Mouse (Mus musculus): Measurements from ENCODE around the gene C77080.
"Not testable (repeated sequence)": the region's sequence is repeated elsewhere in the genome, so short reads cannot be mapped to it uniquely, and the experiment has no call there.

DNA sequence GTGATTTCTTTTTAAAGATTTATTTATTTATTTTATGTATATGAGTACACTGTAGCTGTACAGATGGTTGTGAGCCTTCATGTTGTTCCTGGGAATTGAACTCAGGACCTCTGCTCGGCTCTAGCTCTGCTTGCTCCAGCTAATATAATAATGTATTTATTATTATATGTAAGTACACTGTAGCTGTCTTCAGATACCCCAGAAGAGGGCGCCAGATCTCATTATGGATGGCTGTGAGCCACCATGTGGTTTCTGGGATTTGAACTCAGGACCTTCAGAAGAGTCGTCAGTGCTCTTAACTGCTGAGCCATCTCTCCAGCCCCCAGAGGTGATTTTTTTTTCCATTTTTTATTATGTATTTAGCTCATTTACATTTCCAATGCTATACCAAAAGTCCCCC is 48.7 kb downstream of the C77080 start:
- TF ChIP-seq POLR2A (IDR thresholded peaks at IDR 0.05; ENCODE audit: extremely low read depth, insufficient read depth, low read length); CTCF (IDR thresholded peaks at IDR 0.05; ENCODE audit: low read depth, low read length): not testable (repeated sequence)
